Comparison of ENCODE assay signal across 18 mouse cellular contexts in genomic region chr1:99679980-99680379, GRCm38 (mm10).
DNase-seq lines count a peak whose midpoint lies in the region; TF ChIP-seq lines count a peak whose summit lies in the region.
"Had no signal": no experiment of that assay in that cellular context is flagged by ENCODE, and none has a peak within 500 bp of the region (broad histone marks: within the 10 kb centered on the region; RNA-seq: fewer than 3 reads in every experiment).

No protein-coding gene starts in this region.

- intact Hi-C loops in left cerebral cortex, postnatal 25 days (cut with DNase I): no loop called here
- intact Hi-C loops in left cerebral cortex, postnatal 10 days (cut with DNase I): no loop called here

- TF ChIP-seq CTCF in brain, embryonic 14.5 days (IDR thresholded peaks at IDR 0.05; ENCODE audit: borderline replicate concordance, extremely low read depth, insufficient read depth, insufficient read length): no peak

- TF ChIP-seq POLR2A in brain, embryonic 14.5 days (IDR thresholded peaks at IDR 0.05; ENCODE audit: borderline replicate concordance, extremely low read depth, insufficient read depth, insufficient read length, poor library complexity, severe bottlenecking): no peak

- peak; percentile 6 to 38 for DNase-seq in frontal cortex, adult 2 months (ENCODE audit: extremely low spot score in 1 of 2, low spot score in 1 of 2)
- no peak for DNase-seq in frontal cortex, postnatal 25 days (ENCODE audit: low spot score in 2 of 2)
- DNase-seq in left cerebral cortex, postnatal 25 days (ENCODE audit: low spot score in 2 of 2): peak; percentile 4 to 59
- no peak for DNase-seq in left cerebral cortex, postnatal 10 days (ENCODE audit: extremely low spot score in 1 of 2, low spot score in 2 of 2)
- peak; percentile 2 for DNase-seq in brain, embryonic 14.5 days (ENCODE audit: low read depth)
- peak; percentile 17 for DNase-seq in telencephalon, adult 2 months (ENCODE audit: low read depth, low spot score)
- no peak for DNase-seq in heart, adult 8-10 months (ENCODE audit: low spot score)
- DNase-seq: adrenal gland, adult 2 months; adrenal gland, postnatal 14 days; cerebellum, adult 18-20 months; cerebellum, adult 9-10 months; cerebellum, postnatal 14 days; gastrocnemius, adult 2 months; gastrocnemius, postnatal 14 days; heart, adult 11 months; heart, postnatal 10 days; heart, postnatal 36 days; kidney, adult 11 months had no signal

Comparison
In these comparisons a context has a peak if more than half of its experiments do, and no peak if none do; other contexts are left out.
1. DNase-seq: peak in frontal cortex, adult 2 months (2 of 2), left cerebral cortex, postnatal 25 days (2 of 2), brain, embryonic 14.5 days (single experiment) and telencephalon, adult 2 months (single experiment); none in frontal cortex, postnatal 25 days (0 of 2), left cerebral cortex, postnatal 10 days (0 of 2) and heart, adult 8-10 months (single experiment).